In the genomic region with DNA sequence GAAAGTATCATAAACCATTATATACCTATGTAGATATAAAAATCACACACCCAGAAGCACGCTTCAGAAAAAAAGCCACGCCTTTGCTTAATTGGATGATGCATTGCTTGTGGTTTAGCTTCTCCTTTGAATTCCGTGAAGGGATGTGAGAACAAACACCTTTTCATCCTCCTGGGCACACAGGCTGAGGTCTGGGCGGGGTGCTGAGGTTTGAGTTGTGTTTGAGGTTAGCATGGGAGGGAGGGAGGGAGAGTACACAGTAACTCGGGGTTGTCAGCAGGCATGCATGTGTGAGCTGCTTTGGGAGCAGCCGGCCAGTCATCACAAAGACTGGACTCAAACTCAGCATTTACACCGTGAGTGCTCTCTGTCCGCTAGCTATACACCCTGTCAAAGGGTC, we compare ENCODE assay signal across 13 mouse cellular contexts.
DNase-seq lines count a peak whose midpoint lies in the region; ATAC-seq lines count a peak whose summit lies in the region.
"Had no signal": no experiment of that assay in that cellular context is flagged by ENCODE, and none has a peak within 500 bp of the region (broad histone marks: within the 10 kb centered on the region; RNA-seq: fewer than 3 reads in every experiment).

No protein-coding gene starts in this region.

- no peak for ATAC-seq in heart, embryonic 15.5 days (replicated peaks; ENCODE audit: insufficient number of reproducible peaks, insufficient read depth, low FRiP score, low read depth)
- peak; percentile 44 for ATAC-seq in common myeloid progenitor, adult 5-6 weeks (replicated peaks; ENCODE audit: low read depth, poor library complexity, severe bottlenecking)
- ATAC-seq in stomach, embryonic 15.5 days (ENCODE audit: insufficient read depth, low FRiP score, low read depth): peak; percentile 54
- no peak for ATAC-seq in kidney, embryonic 14.5 days (ENCODE audit: low FRiP score, low TSS enrichment)
- ATAC-seq: forebrain, embryonic 15.5 days had no signal

- H3K27me3 ChIP-seq in heart, embryonic 15.5 days: no peaks in the 10 kb centered on the region
- H3K27me3 ChIP-seq in stomach, embryonic 15.5 days (replicated peaks): no peaks in the 10 kb centered on the region
- no peaks in the 10 kb centered on the region for H3K27me3 ChIP-seq in kidney, embryonic 14.5 days (ENCODE audit: control insufficient read depth, insufficient read depth, low read length)

- 51% methylated on average over 8 of the region's 8 CpGs for WGBS in heart, embryonic 15.5 days
- WGBS in stomach, embryonic 15.5 days: 46% methylated on average over 8 of the region's 8 CpGs
- 57% methylated on average over 8 of the region's 8 CpGs for WGBS in kidney, embryonic 14.5 days

- no peak overlapping the region for H3K9ac ChIP-seq in heart, embryonic 15.5 days
- no peak overlapping the region for H3K9ac ChIP-seq in stomach, embryonic 15.5 days
- no peak overlapping the region for H3K9ac ChIP-seq in kidney, embryonic 14.5 days (ENCODE audit: low read depth, low read length)
- H3K9ac ChIP-seq: forebrain, embryonic 15.5 days had no signal

- intact Hi-C loops in heart, postnatal 10 days (cut with DNase I): no loop called here

- no peak for DNase-seq in heart, postnatal 10 days
- peak; percentile 38 for DNase-seq in 416B (ENCODE audit: low read depth)
- no peak for DNase-seq in B cell, adult 2 months
- no peak for DNase-seq in urinary bladder, postnatal 10 days (ENCODE audit: low spot score)
- DNase-seq: right cerebral cortex, postnatal 25 days had no signal

- H3K27ac ChIP-seq in heart, embryonic 15.5 days: 0 out of 2 replicates have a peak overlapping the region, but pooled peaks have one; percentile 28
- peak overlapping the region; percentile 16; the same call in 1 of the 2 replicates for H3K27ac ChIP-seq in stomach, embryonic 15.5 days
- no peak overlapping the region for H3K27ac ChIP-seq in kidney, embryonic 14.5 days (ENCODE audit: low read depth, low read length)
- H3K27ac ChIP-seq: forebrain, embryonic 15.5 days; kidney, postnatal 0 days had no signal

- H3K4me3 ChIP-seq in heart, embryonic 15.5 days: no peak overlapping the region
- no peak overlapping the region for H3K4me3 ChIP-seq in stomach, embryonic 15.5 days (replicated peaks)
- H3K4me3 ChIP-seq in kidney, embryonic 14.5 days (ENCODE audit: low read length): no peak overlapping the region
- H3K4me3 ChIP-seq: forebrain, embryonic 15.5 days; megakaryocyte, embryonic 14.5 days had no signal

- H3K36me3 ChIP-seq in heart, embryonic 15.5 days: no peaks in the 10 kb centered on the region
- H3K36me3 ChIP-seq in stomach, embryonic 15.5 days: no peaks in the 10 kb centered on the region
- H3K36me3 ChIP-seq in kidney, embryonic 14.5 days (ENCODE audit: control insufficient read depth, insufficient read depth, low read length): no peaks in the 10 kb centered on the region
- H3K36me3 ChIP-seq: forebrain, embryonic 15.5 days had no signal

- no peak overlapping the region for H3K4me2 ChIP-seq in heart, embryonic 15.5 days
- H3K4me2 ChIP-seq in stomach, embryonic 15.5 days: no peak overlapping the region
- H3K4me2 ChIP-seq in kidney, embryonic 14.5 days (replicated peaks; ENCODE audit: low read depth, low read length): no peak overlapping the region
- H3K4me2 ChIP-seq: forebrain, embryonic 15.5 days; liver, embryonic 11.5 days had no signal

- H3K9me3 ChIP-seq in heart, embryonic 15.5 days (replicated peaks): no peaks in the 10 kb centered on the region
- H3K9me3 ChIP-seq in stomach, embryonic 15.5 days: no peaks in the 10 kb centered on the region
- no peaks in the 10 kb centered on the region for H3K9me3 ChIP-seq in kidney, embryonic 14.5 days (ENCODE audit: control insufficient read depth, low read length)
- H3K9me3 ChIP-seq: forebrain, embryonic 15.5 days; megakaryocyte, embryonic 14.5 days had no signal

- peaks cover 33% of the 10 kb centered on the region for H3K4me1 ChIP-seq in heart, embryonic 15.5 days (replicated peaks)
- peaks cover 15% of the 10 kb centered on the region for H3K4me1 ChIP-seq in stomach, embryonic 15.5 days
- H3K4me1 ChIP-seq in kidney, embryonic 14.5 days (ENCODE audit: control insufficient read depth, insufficient read depth, low read length): peaks cover 30% of the 10 kb centered on the region

Comparison
In these comparisons a context has a peak if more than half of its experiments do, and no peak if none do; other contexts are left out.
1. ATAC-seq: peak in common myeloid progenitor, adult 5-6 weeks (single experiment) and stomach, embryonic 15.5 days (single experiment); none in heart, embryonic 15.5 days (single experiment) and kidney, embryonic 14.5 days (single experiment).